Mouse (Mus musculus) retina, postnatal 1 day (tissue): ENCODE data around the gene Pacs2.

ENCODE experiments used
- DNase-seq: peaks from one replicate; pipeline ENCODE4 v3.0.0-alpha.2; 2012

Pacs2 gene

DNA sequence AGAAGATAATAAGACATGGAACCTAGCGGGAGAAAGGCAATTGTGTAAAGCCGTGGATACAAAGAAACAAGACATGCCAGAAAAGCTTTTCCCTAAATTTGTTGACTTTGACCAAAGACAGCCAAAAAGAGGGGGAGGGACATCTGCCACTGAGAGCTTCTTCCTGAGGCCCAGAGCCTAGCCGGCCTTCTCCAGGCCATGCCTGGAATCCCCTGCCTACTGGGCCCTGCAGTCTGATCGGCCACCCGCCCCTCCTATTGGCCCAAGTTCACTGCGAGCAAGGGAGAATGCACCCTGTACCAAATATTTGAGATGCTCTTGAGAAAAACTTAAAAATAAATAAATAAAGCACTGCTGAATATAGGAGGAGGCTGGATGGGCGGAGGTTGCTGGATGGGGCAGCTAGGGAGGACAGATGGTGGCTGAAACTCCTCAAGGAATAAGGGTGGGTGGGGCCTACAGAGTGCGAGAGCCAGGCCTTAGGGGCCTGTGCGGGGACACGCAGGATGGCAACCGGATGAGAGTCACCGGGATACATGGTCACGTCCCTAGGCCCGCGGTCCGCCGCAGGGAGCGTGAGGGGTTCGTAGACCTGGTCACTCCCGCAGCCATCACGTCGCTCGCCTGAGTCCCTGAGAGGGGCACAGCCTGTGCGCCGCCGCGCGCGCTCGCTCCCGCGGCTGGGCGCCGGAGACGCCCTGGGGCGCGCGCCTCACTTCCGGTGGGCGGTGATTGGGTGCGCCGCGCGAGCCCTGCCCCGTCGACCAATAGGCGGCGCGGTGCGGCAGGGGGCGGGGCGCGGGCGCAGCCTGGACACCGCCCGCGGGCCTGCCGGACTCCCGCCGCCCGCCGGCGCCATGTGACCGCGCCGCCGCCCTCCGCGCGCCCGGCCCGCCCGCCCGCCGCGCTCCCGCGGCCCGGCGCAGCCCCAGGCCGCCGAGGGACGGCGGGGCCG, at the start of gene Pacs2:
TSS of gene Pacs2 (plus strand) at position 905 of the 955 bp plus-strand sequence.
- DNase-seq: peak; percentile 96

DNA sequence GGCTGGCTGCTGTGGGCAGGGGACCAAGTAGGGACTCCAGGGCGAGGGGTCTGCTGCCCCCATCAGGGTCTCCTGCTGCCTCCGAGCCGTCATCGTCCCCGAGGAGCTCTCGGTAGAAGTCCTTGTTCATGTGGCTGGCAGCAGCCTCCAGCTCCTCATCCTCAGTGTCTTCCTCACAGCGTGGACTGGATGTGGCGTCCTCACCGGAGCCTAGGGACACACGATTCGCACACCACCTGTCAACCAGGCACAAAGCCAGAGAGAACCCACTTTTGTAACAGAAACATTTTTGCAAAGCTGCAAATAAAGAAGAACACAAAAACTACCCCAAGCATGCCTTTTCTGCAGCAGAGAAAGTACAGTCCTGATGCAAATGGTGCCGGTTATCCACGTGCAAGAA, 48.5 kb upstream of the Pacs2 start:
- no peak for DNase-seq

GRCm38 (mm10) chr12:112968943-112969342, 45.4 kb upstream of the Pacs2 start:
- no peak for DNase-seq

DNA sequence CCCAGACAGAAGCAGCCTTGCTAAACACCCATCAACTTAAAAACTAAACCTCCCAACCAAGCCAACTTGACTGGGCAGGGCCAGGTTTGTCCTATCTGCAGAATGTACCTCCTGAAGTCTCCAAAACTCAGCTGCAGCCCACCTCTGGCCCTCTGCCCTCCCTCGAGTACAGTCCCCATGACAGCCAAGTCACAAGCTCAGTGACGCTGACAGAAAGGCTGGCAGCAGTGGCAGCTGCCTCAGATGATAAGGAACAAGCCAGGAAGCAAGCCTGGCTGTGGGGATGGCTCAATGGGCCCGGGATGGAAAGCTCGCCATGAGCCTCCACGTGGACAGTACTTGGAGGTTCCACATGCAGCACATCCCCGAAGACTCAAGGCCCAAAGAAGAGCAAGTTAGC, 44.7 kb upstream of the Pacs2 start:
- DNase-seq: no peak

GRCm38 (mm10) chr12:112974736-112975135, 39.6 kb upstream of the Pacs2 start:
- DNase-seq: no peak

DNA sequence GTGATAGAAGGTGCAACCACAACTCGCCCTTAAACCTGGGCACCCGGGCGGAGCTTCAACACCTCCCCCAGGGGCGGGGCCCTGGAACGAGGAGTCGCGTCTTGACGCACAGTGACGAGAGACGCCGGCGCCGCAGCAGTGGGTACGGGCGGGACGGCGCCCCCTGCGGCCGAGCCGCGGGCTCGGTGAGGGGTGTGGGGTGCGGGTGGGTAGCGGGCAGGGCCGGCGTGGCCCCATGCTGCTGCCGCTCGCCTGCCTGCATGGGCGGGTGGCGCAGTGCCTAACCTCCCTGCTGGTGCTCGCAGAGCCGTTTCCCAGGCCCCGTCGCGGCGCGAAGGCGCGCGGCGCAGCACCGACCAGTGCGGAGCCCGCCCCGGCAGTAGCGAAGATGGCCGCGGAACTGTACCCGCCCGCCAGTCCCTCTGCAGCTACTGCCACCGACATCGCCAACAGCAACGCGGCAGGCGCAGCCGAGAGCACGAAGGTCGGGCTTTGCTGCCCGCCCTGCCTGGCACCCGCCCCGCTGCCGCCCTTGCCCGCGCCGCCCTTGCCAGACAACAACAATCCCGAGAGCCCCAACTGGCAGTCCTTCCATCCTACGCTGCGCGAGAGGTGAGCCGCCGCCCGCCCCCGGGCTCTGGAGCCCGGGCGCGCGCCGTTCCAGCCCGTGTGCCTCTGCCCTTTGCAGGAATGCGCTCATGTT, 37.8 kb upstream of the Pacs2 start, which contains the start of gene Btbd6:
TSS of gene Btbd6 (plus strand) at position 112 of the 703 bp plus-strand sequence.
- peak; percentile 90 for DNase-seq

DNA sequence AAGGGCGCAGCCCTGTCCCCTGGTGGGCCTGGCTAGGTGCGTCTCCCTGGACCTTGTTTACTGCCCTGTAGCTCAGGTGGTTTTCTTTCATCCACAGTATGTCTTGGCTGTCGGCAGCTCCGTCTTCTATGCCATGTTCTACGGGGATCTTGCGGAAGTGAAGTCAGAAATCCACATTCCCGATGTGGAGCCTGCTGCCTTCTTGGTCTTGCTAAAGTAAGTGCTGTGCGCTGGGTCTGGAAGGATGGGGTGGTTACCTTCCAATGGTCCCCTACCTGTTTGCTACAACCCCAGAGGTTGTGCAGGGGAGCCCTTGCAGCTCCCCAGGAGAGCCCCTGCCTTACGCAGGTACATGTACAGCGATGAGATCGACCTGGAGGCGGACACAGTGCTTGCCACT, 37.2 kb upstream of the Pacs2 start:
- DNase-seq: no peak

- DNase-seq: no peak
These were observed 32.3 kb upstream of the Pacs2 start for GRCm38 (mm10) chr12:112982031-112982430.

GRCm38 (mm10) chr12:112985346-112985745, 29.0 kb upstream of the Pacs2 start:
- peak; percentile 34 for DNase-seq

GRCm38 (mm10) chr12:112987877-112988276, 26.4 kb upstream of the Pacs2 start:
- DNase-seq: peak; percentile 22

DNA sequence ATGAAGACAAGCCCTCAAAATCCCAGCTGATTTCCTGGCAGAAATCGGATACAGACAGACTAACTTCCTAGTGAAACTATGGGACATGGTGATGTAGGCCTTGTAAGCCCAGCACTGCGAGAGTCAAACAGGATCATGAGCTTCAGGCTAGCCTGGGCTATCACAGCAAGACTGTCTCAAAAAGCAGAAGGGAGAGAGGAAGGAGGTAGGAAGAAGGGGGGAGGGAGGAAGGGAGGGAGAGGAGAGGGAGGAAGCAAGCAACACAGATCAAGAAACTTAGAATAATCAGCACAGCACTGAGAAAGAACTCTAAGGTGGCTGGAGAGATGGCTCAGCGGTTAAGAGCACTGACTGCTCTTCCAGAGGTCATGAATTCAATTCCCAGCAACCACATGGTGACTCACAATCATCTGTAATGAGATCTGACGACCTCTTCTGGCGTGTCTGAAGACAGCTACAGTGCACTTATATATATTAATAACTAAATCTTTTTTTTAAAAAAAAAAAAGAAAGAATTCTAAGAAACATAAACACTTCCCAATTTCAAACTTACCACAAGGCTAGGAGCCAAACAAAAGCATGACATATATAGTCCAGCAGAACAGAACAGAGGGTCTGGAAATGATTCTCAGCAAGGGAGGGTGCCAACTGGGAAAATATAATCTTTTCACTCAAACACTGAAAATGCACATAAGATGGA, 23.5 kb upstream of the Pacs2 start:
- no peak for DNase-seq

DNA sequence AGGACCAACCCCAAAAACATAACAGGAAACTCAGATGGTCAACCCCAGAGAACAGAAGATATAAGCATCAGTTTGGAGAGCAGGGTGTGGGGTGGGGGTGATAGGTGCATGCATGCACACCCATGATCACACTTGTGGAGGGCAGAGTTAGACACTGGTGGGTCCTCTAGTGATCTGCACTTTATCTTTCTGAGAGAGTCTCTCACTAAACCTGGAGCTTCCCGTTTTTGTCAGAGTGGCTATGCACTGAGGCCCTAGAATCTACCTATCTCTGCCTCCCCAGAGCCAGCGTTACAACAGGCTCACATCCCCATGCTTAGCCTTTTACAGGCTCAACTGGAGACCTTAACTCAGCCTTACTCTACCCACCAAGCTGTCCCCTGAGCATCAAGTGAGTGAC, 22.9 kb upstream of the Pacs2 start:
- DNase-seq: no peak

GRCm38 (mm10) chr12:112994153-112994552, 20.2 kb upstream of the Pacs2 start:
- no peak for DNase-seq

DNA sequence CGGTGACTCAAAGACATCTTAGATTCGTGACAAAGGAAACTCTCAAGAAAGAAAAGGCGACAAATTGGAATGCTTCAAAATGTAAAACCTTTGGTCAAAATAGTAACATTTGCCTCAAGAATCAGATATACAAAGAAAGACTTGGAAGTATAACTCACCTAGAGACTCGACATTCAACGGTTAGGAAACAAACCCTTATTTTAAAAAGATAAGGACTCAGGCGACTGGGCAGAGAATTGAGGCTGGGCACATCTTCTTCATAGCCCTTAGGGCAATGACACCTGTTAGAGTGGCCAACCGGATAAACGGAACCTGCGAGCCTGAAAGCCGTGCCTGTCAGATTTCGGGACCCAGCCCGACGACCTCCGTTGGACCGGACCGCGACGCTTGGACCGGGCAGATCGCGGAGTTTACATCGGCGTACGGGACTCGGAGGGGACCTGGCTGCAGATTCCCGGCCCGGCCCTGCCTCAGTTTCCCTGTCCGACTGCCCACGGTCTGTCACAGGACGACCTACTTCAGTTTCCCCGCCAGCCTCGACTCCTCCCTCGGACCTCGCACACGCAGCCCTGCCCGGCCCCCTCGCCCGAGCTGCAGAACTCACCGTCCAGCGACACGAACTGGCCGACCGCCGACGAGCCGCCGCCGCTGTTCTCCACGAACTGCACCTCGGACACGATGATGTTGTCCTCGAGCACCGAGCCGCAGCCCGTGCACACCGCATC, 14.6 kb upstream of the Pacs2 start:
- DNase-seq: no peak

GRCm38 (mm10) chr12:113000294-113001132, 13.8 kb upstream of the Pacs2 start, which contains the start of gene Brf1:
Gene Brf1, minus strand, starts transcription at chr12:113000704.
- DNase-seq: peak; percentile 98

- DNase-seq: no peak
These were observed 13.2 kb upstream of the Pacs2 start for GRCm38 (mm10) chr12:113001133-113001474.

- DNase-seq: no peak
These were observed 11.6 kb upstream of the Pacs2 start for GRCm38 (mm10) chr12:113002667-113003066.

- DNase-seq: peak; percentile 65
These were observed 10.3 kb upstream of the Pacs2 start for GRCm38 (mm10) chr12:113004011-113004410.

- DNase-seq: peak; percentile 69
These were observed 9.3 kb upstream of the Pacs2 start for GRCm38 (mm10) chr12:113004993-113005392.

DNA sequence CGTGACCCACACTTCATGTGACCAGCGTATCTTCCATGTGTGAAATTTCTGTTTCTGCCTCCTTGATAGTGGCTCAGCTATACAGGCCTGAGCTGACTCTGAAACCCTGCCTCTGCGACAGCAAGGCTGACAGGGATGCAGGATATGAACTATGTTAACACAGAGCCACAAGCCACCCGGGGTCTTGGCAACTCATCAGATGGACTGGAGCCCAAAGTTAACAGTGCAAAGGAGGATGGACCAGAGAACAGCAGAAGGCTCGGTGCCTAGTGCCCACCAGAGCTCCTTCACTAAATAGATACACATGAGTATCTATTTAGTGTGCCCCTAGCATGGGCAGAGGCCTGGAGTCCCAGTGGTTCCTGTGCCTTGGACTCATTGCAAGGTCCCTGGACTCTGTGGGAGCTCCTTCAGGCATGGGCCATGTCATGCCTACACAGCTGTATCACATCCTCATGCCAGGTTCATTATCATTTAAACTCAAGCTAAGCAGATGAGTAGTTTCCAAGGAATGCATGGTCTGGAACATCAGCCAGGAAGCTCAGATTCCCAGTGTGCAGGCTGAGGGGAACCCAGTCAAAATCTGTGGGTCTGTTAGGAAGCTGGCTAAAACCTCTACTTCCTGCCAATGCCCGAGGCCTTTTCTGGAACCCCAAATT, 2.5 kb upstream of the Pacs2 start:
- no peak for DNase-seq

GRCm38 (mm10) chr12:113012443-113012842, 1.9 kb upstream of the Pacs2 start:
- no peak for DNase-seq
